Mouse (Mus musculus): ENCODE data around the gene P4hb. TPM values are rescaled to one million over a fixed set of nuclear protein-coding genes. Genes with fewer than 3 reads are reported as not detected.

Gene P4hb
- polyA plus RNA-seq, 1 experiment from 2014 or later, result 263 TPM

- Histone ChIP-seq H3K9ac (no peak overlapping the region), H3K36me3 (peaks cover 35% of the 10 kb centered on the region)
Observed at GRCm38 (mm10) chr11:120610477-120611046, 37.5 kb upstream of the P4hb start.

DNA sequence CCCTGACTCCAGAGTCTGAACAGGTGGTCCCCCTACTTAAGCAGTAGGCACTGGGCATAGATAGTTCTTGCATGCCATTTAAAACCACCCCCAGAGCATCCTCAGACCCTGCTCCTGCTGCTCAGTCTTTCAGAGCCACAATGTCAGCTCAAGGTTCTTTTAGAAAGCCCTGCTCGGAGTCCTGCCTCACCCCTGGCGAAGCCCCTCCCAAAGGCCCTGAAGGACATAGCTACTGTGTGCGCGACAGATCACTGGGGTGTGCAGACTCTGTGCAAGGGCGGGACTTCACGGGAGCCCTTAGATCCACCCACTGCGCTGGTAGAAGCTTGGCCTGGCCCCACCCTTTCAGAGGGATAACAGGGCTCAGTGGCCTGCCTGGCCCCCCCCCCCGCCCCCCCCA is 36.2 kb upstream of the P4hb start:
- H3K27me3 ChIP-seq, result no peaks in the 10 kb centered on the region; the same call in 1 of the 2 replicates
- peaks cover 45% of the 10 kb centered on the region for H3K36me3 ChIP-seq
- no peak overlapping the region for H3K9ac ChIP-seq
- 46% methylated on average over 8 of the region's 8 CpGs for WGBS
- ATAC-seq (ENCODE audit: low FRiP score, low read depth), result no peak
- H3K27ac ChIP-seq (replicated peaks), result no peak overlapping the region
- H3K4me2 ChIP-seq, result peak overlapping the region; percentile 47; the same call in 1 of the 2 replicates
- H3K4me3 ChIP-seq, result no peak overlapping the region
- H3K4me1 ChIP-seq (replicated peaks), result peaks cover 8% of the 10 kb centered on the region
- H3K9me3 ChIP-seq, result no peaks in the 10 kb centered on the region

More at GRCm38 (mm10) chr11:120610477-120611046, 37.5 kb upstream of the P4hb start:
- Histone ChIP-seq H3K9me3 (no peaks in the 10 kb centered on the region), H3K4me2 (no peak overlapping the region), H3K4me3 (no peak overlapping the region), H3K27me3 (no peaks in the 10 kb centered on the region; the same call in 1 of the 2 replicates), H3K27ac (replicated peaks) (no peak overlapping the region), H3K4me1 (replicated peaks) (peaks cover 15% of the 10 kb centered on the region)
- no peak for ATAC-seq (ENCODE audit: low FRiP score, low read depth)
- WGBS, result 81% methylated on average over 9 of the region's 9 CpGs

DNA sequence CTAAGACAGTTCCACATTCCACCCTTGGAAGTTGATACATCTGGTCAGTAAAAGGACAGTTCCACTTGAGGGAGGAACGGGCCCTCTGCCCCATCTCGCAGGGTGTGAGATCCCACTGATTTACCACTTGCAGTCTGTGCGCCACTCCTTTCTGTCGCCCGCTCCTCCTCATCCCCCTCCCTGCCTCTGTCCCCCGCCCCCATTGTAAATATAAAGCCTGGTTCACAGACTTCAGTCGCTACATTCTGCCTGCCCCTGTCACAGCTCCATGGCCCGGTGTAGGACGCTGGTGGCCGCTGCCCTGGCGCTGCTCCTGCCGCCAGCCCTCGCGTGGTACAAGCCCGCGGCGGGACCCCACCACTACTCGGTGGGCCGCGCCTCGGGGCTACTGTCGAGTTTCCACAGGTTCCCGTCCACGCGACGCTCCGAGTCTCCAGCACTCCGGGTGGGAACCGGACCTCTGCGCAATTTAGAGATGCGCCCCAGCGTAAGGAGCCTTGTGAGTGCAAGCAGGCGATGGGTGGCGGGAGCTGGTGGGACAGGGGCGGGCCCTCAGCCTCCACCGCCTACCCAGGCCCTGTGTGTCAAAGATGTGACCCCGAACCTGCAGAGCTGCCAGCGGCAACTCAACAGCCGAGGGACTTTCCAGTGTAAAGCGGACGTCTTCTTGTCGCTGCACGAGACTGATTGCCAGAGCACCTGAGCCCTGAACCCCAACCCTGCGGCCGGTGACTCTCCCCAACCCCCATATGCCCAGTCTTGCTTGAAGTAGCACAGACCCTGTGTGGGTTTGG is 35.4 kb upstream of the P4hb start, which contains the start of gene Npb:
TSS of gene Npb (plus strand) at position 237 of the 794 bp plus-strand sequence.
- Histone ChIP-seq H3K4me2 (peak within 1 kb of the TSS; percentile 47), H3K4me1 (replicated peaks) (peaks cover 8% of the 10 kb centered on the region), H3K9me3 (no peaks in the 10 kb centered on the region), H3K9ac (0 out of 2 replicates have a peak within 1 kb of the TSS, but pooled peaks have one; percentile 12), H3K27ac (replicated peaks) (no peak within 1 kb of the TSS), H3K36me3 (peaks cover 45% of the 10 kb centered on the region), H3K27me3 (no peaks in the 10 kb centered on the region; the same call in 1 of the 2 replicates), H3K4me3 (peak within 1 kb of the TSS; percentile 11)
- ATAC-seq (ENCODE audit: low FRiP score, low read depth), result no peak
- WGBS, result 9% methylated on average over 44 of the region's 45 CpGs

DNA sequence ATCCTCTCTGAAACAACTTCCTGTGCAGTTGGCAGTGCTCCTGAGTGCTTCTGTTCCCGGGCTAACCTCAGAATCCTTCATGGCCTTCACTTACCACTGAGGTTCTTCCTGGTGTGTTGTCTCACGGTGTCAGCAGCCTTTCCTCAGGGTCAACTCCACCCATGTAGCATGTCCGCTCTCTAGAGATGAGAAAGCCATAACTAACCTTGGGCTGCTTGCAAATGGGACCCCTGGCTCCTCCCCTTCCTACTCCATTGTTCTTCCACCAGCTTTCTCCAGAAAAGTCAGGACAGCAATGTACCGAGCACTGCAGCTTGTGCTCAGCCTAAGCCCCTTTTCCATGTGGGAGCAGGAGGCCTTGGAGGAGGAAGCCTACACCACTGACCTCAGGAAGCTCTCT is 33.7 kb upstream of the P4hb start:
- ATAC-seq (ENCODE audit: low FRiP score, low read depth), result no peak
- Histone ChIP-seq H3K9ac (no peak overlapping the region), H3K4me1 (replicated peaks) (peaks cover 8% of the 10 kb centered on the region), H3K9me3 (no peaks in the 10 kb centered on the region), H3K27ac (replicated peaks) (no peak overlapping the region), H3K4me3 (no peak overlapping the region), H3K4me2 (no peak overlapping the region), H3K36me3 (peaks cover 46% of the 10 kb centered on the region), H3K27me3 (no peaks in the 10 kb centered on the region; the same call in 1 of the 2 replicates)
- 79% methylated on average over 4 of the region's 4 CpGs for WGBS

DNA sequence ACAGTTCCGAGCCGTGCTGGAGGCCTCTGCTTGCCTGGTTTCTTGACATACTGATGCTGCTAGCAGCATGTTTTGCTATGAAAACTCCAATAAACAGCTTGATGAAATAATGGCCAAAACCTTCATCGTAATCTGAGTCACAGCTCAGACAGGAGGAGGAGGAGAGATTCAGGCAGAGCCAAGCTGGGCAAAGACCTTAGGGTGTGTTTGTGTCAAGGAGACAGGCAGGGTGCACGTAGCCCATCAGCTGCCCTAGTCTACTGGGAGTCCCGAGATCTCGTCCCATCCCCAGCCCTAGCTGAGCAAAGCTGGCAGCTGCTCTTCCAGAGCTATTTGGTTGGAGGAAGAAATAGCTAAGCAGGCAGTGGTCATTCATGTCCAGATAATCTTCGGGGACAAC is 32.6 kb upstream of the P4hb start:
- H3K4me2 ChIP-seq, result no peak overlapping the region
- H3K36me3 ChIP-seq, result peaks cover 42% of the 10 kb centered on the region
- H3K27ac ChIP-seq (replicated peaks), result no peak overlapping the region
- WGBS, result 91% methylated on average over 7 of the region's 7 CpGs
- no peak for ATAC-seq (ENCODE audit: low FRiP score, low read depth)
- H3K4me3 ChIP-seq, result no peak overlapping the region
- H3K9me3 ChIP-seq, result no peaks in the 10 kb centered on the region
- H3K27me3 ChIP-seq, result no peaks in the 10 kb centered on the region; the same call in 1 of the 2 replicates
- peaks cover 8% of the 10 kb centered on the region for H3K4me1 ChIP-seq (replicated peaks)
- no peak overlapping the region for H3K9ac ChIP-seq

- 87% methylated on average over 2 of the region's 2 CpGs for WGBS
- no peak overlapping the region for H3K4me3 ChIP-seq
- ATAC-seq (ENCODE audit: low FRiP score, low read depth), result no peak
- no peak overlapping the region for H3K27ac ChIP-seq (replicated peaks)
- peaks cover 12% of the 10 kb centered on the region for H3K4me1 ChIP-seq (replicated peaks)
- no peak overlapping the region for H3K9ac ChIP-seq
- peaks cover 37% of the 10 kb centered on the region for H3K36me3 ChIP-seq
- H3K27me3 ChIP-seq, result no peaks in the 10 kb centered on the region
- no peaks in the 10 kb centered on the region for H3K9me3 ChIP-seq
- no peak overlapping the region for H3K4me2 ChIP-seq
Observed at GRCm38 (mm10) chr11:120603545-120603944, 30.5 kb upstream of the P4hb start.

DNA sequence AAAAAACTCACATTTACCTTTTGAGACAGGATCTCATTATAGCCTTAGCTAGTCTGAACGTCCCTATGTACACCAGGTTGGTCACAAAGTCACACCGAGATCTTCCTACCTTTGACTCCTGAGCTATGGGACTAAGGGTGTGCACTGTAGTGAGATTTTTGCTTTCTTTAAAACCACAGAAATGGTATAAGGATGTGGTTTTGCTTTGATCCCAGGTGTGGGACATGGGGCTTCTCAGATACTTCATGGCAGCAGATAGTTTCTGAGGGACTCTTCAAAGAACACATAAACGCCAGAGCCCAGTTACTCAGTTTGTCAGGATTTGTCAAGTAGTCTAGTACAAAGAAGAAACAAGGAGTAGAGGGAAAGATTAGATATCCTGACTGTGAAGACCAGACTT is 27.7 kb upstream of the P4hb start:
- Histone ChIP-seq H3K4me3 (no peak overlapping the region), H3K9me3 (no peaks in the 10 kb centered on the region), H3K27me3 (no peaks in the 10 kb centered on the region), H3K27ac (replicated peaks) (no peak overlapping the region), H3K4me2 (no peak overlapping the region), H3K4me1 (replicated peaks) (peaks cover 23% of the 10 kb centered on the region), H3K36me3 (peaks cover 46% of the 10 kb centered on the region), H3K9ac (no peak overlapping the region)
- no peak for ATAC-seq (ENCODE audit: low FRiP score, low read depth)
- 93% methylated on average over 3 of the region's 3 CpGs for WGBS

- Histone ChIP-seq H3K9ac (peak overlapping the region; percentile 45), H3K4me3 (peak overlapping the region; percentile 86), H3K27ac (replicated peaks) (peak overlapping the region; percentile 80), H3K4me1 (replicated peaks) (peaks cover 23% of the 10 kb centered on the region), H3K36me3 (peaks cover 49% of the 10 kb centered on the region), H3K4me2 (peak overlapping the region; percentile 97), H3K9me3 (no peaks in the 10 kb centered on the region), H3K27me3 (no peaks in the 10 kb centered on the region)
- ATAC-seq (ENCODE audit: low FRiP score, low read depth), result no peak
- 46% methylated on average over 17 of the region's 17 CpGs for WGBS
Observed at GRCm38 (mm10) chr11:120598990-120599549, 26.0 kb upstream of the P4hb start.

DNA sequence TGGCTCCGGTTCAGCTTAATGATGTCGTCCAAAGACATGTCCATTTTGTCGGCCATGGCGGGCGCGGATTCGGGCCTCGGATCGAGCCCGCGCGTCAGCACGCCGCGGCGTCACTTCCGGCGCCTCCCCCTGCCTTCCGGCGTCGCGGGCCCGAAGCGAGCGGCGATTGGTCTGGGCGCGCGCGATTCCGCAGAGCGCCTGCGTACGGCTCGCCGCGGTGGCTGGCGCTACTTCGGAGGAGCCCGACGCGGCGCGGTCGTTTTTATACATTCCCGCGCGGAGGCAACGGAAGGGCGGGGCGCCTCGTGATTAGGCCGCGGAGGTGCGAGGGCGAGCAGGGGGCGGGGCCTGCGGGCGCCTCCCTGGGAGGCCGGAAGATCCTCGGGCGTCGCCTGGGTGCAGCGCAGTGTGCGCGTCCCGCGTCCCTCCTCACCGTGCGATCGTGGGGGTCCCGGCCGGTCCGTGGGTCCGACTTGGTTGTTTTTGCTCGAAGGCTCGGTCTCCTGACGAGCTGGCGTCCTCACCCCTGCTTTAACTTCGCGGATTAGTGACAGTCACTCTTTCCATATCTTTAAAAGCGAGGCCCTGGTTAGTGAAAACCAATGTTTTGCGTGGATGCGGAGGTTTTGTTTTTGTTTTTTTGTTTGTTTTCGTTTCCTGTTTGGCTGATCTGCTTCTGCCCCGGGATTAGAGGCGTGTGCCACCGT is 25.4 kb upstream of the P4hb start, which contains the start of the genes Alyref and Anapc11:
TSS of gene Alyref (minus strand) at position 83 of the 707 bp plus-strand sequence.
TSS of gene Anapc11 (plus strand) at position 139 of the 707 bp plus-strand sequence.
- Histone ChIP-seq H3K9me3 (no peaks in the 10 kb centered on the region), H3K27ac (replicated peaks) (peak within 1 kb of the TSS; percentile 82), H3K27me3 (no peaks in the 10 kb centered on the region), H3K4me1 (replicated peaks) (peaks cover 23% of the 10 kb centered on the region), H3K9ac (peak within 1 kb of the TSS; percentile 79), H3K36me3 (peaks cover 51% of the 10 kb centered on the region), H3K4me2 (peak within 1 kb of the TSS; percentile 97), H3K4me3 (peak within 1 kb of the TSS; percentile 86)
- peak; percentile 98 for ATAC-seq (ENCODE audit: low FRiP score, low read depth)
- WGBS, result under 1% methylated on average over 78 of the region's 88 CpGs

DNA sequence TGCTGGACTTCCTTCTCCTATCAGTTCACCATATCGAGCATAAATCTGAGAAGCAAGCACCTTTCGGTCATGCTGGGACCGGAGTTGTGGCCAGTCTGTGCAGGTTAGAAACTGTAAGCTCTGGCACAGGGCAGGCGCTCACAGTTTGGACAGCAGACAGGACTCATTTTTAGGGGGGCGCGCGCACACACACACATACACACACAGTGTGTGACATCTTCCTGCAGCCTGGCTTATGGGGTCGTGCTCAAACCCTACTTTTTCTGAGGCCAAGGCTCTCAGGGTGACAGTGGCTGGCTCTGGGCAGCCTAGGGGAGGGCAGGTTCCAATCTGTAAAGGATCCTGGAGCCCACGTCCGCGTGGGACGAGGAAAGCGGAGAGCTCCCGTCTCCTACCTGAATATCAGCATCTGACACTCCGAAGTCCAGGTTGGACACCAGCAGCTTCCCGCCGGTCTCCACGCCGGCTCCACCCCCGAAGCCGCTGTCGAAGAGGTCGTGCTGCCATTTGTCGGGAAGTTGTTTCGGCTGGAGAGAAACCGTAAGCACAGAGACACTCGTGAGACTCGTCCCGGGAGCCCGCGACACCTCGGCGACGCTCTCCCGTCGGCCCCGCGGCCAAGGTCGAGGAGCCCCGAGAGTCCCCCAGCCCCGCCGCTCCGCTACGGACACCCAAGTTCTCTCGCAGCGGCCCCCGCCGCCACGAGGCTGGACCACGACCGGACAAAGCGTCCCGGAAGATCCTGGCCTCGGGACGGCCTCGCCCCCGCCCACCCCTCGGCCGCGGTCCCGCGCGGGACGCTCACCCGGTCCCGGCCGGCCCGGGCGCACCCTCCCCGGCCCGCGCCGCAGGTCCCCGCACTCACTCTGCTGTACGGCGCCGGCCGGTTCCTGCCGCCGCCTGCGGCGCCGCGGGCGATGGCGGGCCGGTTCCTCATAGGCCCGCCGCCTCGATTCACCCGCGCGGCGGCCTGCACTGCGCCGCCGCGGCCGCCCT is 24.5 kb upstream of the P4hb start:
- Histone ChIP-seq H3K4me2 (peak overlapping the region; percentile 97), H3K27ac (replicated peaks) (peak overlapping the region; percentile 82), H3K9me3 (no peaks in the 10 kb centered on the region), H3K36me3 (peaks cover 52% of the 10 kb centered on the region), H3K4me1 (replicated peaks) (peaks cover 23% of the 10 kb centered on the region), H3K4me3 (peak overlapping the region; percentile 86), H3K9ac (peak overlapping the region; percentile 79), H3K27me3 (no peaks in the 10 kb centered on the region)
- WGBS, result 4% methylated on average over 99 of the region's 99 CpGs
- ATAC-seq (ENCODE audit: low FRiP score, low read depth), result peak; percentile 59; the same call in 1 of the 2 replicates

DNA sequence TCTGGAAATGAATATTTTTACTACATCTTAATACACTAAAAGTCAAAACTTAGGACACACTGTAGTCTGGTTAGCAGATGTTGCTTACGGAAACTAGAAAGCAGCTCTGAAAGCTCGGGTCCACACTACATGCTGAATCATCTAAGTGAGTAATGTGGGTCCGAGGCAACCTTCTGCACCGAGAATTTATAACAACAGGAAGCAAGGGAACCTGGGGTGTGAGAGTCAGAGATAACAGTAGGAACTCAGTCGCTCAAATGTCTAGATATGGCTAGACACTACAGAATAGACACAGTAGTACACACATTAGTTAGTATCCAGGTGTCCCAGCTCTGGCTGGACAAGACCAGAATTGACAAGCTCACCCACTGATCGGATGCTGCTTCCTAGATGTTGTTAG is 15.5 kb upstream of the P4hb start:
- H3K27me3 ChIP-seq, result no peaks in the 10 kb centered on the region
- peaks cover 84% of the 10 kb centered on the region for H3K36me3 ChIP-seq
- WGBS, result 95% methylated on average over 6 of the region's 6 CpGs
- H3K9ac ChIP-seq, result no peak overlapping the region
- no peak overlapping the region for H3K4me3 ChIP-seq
- no peaks in the 10 kb centered on the region for H3K9me3 ChIP-seq
- ATAC-seq (ENCODE audit: low FRiP score, low read depth), result no peak
- H3K4me1 ChIP-seq (replicated peaks), result no peaks in the 10 kb centered on the region
- no peak overlapping the region for H3K4me2 ChIP-seq
- H3K27ac ChIP-seq (replicated peaks), result no peak overlapping the region

Data from hindbrain, embryonic 15.5 days (tissue).